Mouse (Mus musculus): Measurements from ENCODE around the gene Paqr5.

DNA sequence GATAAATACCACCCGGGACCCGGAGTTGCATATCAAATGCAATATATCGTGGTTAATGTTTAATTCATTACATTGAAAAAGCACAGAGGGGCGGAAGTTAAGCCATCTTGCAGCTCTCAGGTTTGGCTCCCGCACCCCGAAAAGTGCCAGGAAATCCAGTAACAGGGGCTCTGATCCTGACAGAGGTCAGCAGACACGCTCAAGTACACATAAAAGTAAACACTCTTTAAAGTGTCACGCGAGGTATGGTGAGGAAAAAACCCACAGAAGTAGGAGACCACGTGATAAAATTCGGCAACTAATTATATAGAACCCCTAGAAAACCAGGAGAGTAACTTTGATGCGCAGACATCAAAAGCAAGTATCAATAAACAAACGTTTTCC lies 111.7 kb downstream of the Paqr5 start:
- TF ChIP-seq CTCF (IDR thresholded peaks at IDR 0.05), result no peak
- no peak for TF ChIP-seq POLR2A (IDR thresholded peaks at IDR 0.05; ENCODE audit: insufficient read depth, low read depth, low read length)
